Mouse (Mus musculus) megakaryocyte, embryonic 14.5 days (primary cell): ENCODE data around the gene Col25a1. TPM values are rescaled to one million over a fixed set of nuclear protein-coding genes. Genes with fewer than 3 reads are reported as not detected.

Experiments used
- H3K27me3 ChIP-seq: replicated peaks from 2 replicates; pipeline ENCODE3; 2012; ENCODE audit warnings: inconsistent platforms
- H3K36me3 ChIP-seq: replicated peaks from 2 replicates; pipeline ENCODE3; 2012; ENCODE audit warnings: low read length, inconsistent platforms, mixed read lengths
- H3K4me1 ChIP-seq: 2 replicates; pipeline ENCODE4 v1.6.1; 2012; ENCODE audit warnings: inconsistent platforms
- H3K4me3 ChIP-seq: replicated peaks from 2 replicates; pipeline ENCODE3; 2012; ENCODE audit warnings: moderate library complexity, mild to moderate bottlenecking, inconsistent platforms
- H3K9me3 ChIP-seq: 2 replicates; pipeline ENCODE4 v1.6.1; 2012; ENCODE audit warnings: inconsistent platforms
- FLI1 ChIP-seq: IDR thresholded peaks from 2 replicates; pipeline ENCODE4 v1.6.1; 2012; ENCODE audit warnings: low read length, inconsistent platforms, mixed read lengths
- GATA1 ChIP-seq: IDR thresholded peaks from 3 replicates; pipeline ENCODE4 v1.6.1; 2012; ENCODE audit warnings: mixed read lengths, low read length, inconsistent platforms, borderline replicate concordance
- polyA plus RNA-seq: library from polyadenylated mRNA; stranded (reverse); fragments of >175 nt; gene quantifications from 2 replicates; pipeline ENCODE4 v1.2.3, GENCODE M21; 2012; ENCODE audit warnings: low replicate concordance; ENCODE audit not compliant: insufficient read depth

Col25a1 gene
- 0.06 TPM in 1 of 2 replicates, not detected in the other for polyA plus RNA-seq

GRCm38 (mm10) chr3:130131201-130131600 lies at the start of gene Col25a1:
Col25a1 (plus strand) TSS chr3:130131501.
- Histone ChIP-seq H3K9me3 (peaks cover 3% of the 10 kb centered on the region; the same call in 1 of the 2 replicates), H3K4me3 (no peak within 1 kb of the TSS), H3K36me3 (no peaks in the 10 kb centered on the region), H3K4me1 (no peaks in the 10 kb centered on the region), H3K27me3 (no peaks in the 10 kb centered on the region)
- TF ChIP-seq GATA1 (no peak), FLI1 (no peak)

- Histone ChIP-seq H3K36me3 (no peaks in the 10 kb centered on the region), H3K27me3 (peaks cover 9% of the 10 kb centered on the region), H3K4me1 (peaks cover 4% of the 10 kb centered on the region; the same call in 1 of the 2 replicates), H3K4me3 (no peak overlapping the region), H3K9me3 (peaks cover 6% of the 10 kb centered on the region)
- TF ChIP-seq GATA1 = no peak
- TF ChIP-seq FLI1 = no peak
Measured at GRCm38 (mm10) chr3:130083312-130083711, 48.0 kb upstream of the Col25a1 start.

DNA sequence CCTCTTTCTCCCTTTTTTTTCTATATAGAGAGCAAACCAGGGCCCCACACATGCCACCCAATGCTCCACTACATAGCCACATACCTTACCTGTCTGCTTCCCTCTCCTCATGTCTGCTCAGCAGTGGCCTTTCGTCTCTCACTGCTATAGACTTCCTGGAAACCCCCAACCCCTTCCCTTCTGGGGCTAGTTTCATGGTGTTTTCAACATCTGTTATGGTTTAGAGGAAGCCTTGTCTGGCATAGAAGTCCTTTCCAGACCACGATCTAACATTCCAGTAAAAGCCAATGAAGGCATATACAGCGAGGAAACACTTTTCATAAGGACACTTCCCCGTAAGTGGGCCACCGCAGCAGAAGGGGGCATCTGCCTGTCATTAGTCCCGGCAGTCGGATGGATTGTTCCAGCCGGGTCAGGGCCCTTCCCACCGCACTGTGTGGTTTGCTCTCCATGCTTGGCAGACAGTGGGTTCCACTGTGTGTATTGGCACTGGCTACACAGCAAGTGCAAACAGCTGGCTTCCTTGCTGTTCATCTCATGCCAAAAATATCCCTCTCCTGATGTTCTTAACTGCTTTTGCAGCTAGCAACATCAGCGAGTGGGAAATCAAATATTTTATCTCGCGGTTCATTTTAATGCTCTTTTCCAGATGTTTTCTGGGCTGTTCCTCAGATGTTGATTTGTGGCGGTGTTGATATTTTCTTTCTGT lies 44.8 kb upstream of the Col25a1 start:
- H3K4me1 ChIP-seq = peaks cover 2% of the 10 kb centered on the region; the same call in 1 of the 2 replicates
- TF ChIP-seq GATA1 (no peak), FLI1 (no peak)
- H3K4me3 ChIP-seq = no peak overlapping the region
- peaks cover 10% of the 10 kb centered on the region for H3K27me3 ChIP-seq
- no peaks in the 10 kb centered on the region for H3K36me3 ChIP-seq
- peaks cover 6% of the 10 kb centered on the region for H3K9me3 ChIP-seq

- no peaks in the 10 kb centered on the region for H3K4me1 ChIP-seq
- H3K36me3 ChIP-seq = no peaks in the 10 kb centered on the region
- no peak overlapping the region for H3K4me3 ChIP-seq
- H3K27me3 ChIP-seq = peaks cover 8% of the 10 kb centered on the region
- no peak for TF ChIP-seq FLI1
- no peak for TF ChIP-seq GATA1
- H3K9me3 ChIP-seq = peaks cover 6% of the 10 kb centered on the region
Measured at GRCm38 (mm10) chr3:130087466-130087865, 43.8 kb upstream of the Col25a1 start.

DNA sequence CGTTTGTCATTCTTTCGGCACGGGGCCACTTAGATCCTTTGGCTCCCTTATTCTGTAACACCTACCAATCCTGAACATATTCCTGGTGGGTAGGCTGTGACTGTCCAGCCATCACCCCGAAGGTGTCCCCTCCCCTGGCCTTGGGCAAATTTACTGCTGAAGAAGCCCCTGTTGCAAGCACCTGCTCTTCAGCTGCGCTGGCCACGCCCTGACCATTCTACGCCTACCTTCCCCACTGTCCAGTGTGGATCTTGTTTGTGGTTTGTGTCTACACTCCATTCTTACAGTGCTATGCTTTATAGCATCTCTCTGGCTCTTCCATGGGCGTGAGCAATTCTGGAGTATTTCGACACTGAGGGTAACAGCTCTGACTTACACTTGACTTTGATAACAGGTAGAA lies 42.6 kb upstream of the Col25a1 start:
- H3K4me1 ChIP-seq = no peaks in the 10 kb centered on the region
- peaks cover 5% of the 10 kb centered on the region for H3K27me3 ChIP-seq
- H3K4me3 ChIP-seq = no peak overlapping the region
- H3K9me3 ChIP-seq = peaks cover 6% of the 10 kb centered on the region
- H3K36me3 ChIP-seq = no peaks in the 10 kb centered on the region
- no peak for TF ChIP-seq GATA1
- no peak for TF ChIP-seq FLI1

DNA sequence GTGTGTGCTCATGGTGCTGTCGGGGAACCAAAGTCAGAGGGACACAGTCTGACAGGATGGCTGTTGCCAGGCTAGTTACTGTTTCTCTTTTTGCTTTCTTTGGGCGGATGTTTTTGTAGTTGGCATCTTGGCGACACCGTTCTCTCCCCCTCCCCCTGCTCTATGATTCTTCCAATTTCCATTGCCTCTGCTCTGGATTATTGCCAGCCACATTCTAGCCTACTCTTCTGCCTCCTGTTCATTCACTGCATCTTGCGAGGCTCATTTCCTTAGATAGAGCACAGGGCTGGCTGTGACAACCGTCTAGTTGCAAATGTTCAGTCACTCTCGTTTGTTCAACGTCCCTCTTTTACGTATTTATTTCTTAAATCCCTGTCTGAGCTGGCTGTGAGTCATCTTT lies 40.8 kb upstream of the Col25a1 start:
- Histone ChIP-seq H3K36me3 (no peaks in the 10 kb centered on the region), H3K4me1 (no peaks in the 10 kb centered on the region), H3K27me3 (peaks cover 5% of the 10 kb centered on the region), H3K9me3 (no peaks in the 10 kb centered on the region), H3K4me3 (no peak overlapping the region)
- TF ChIP-seq FLI1 (no peak), GATA1 (no peak)

GRCm38 (mm10) chr3:130094125-130094704 lies 37.1 kb upstream of the Col25a1 start:
- no peaks in the 10 kb centered on the region for H3K9me3 ChIP-seq
- TF ChIP-seq GATA1 = no peak
- no peak for TF ChIP-seq FLI1
- no peaks in the 10 kb centered on the region for H3K4me1 ChIP-seq
- H3K27me3 ChIP-seq = peaks cover 2% of the 10 kb centered on the region
- H3K4me3 ChIP-seq = no peak overlapping the region
- H3K36me3 ChIP-seq = no peaks in the 10 kb centered on the region

DNA sequence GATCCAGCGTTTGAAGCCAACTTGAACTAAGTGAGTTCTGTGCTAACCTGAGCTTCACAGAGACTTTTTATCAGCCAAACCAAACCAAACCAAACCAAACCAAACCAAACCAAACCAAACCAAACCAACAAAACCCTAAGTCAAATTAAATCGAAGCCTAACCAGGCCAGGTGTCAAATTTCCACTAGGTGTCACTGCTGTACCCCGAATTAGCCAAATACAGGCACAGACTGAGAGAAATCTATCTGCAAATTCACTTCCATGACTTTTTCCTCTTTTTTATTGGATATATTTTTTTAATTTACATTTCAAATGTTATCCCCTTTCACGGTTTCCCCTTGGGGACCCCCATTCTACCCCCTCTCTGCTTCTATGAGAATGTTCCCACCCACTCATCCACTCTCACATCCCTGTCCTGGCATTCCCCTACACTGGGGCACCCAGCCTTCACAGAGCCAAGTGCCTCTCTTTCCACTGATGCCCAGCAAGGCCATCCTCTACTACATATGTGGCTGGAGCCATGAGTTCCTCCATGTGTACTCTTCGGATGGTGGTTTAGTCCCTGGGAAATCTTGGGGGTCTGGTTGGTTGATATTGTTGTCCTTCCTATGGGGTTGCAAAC lies 36.0 kb upstream of the Col25a1 start:
- TF ChIP-seq GATA1 (no peak), FLI1 (no peak)
- H3K9me3 ChIP-seq = no peaks in the 10 kb centered on the region
- H3K36me3 ChIP-seq = no peaks in the 10 kb centered on the region
- no peaks in the 10 kb centered on the region for H3K4me1 ChIP-seq
- H3K4me3 ChIP-seq = no peak overlapping the region
- H3K27me3 ChIP-seq = no peaks in the 10 kb centered on the region

GRCm38 (mm10) chr3:130103486-130103885 lies 27.8 kb upstream of the Col25a1 start:
- TF ChIP-seq FLI1 = no peak
- TF ChIP-seq GATA1 = no peak
- Histone ChIP-seq H3K4me3 (no peak overlapping the region), H3K36me3 (no peaks in the 10 kb centered on the region), H3K4me1 (no peaks in the 10 kb centered on the region), H3K9me3 (peaks cover 5% of the 10 kb centered on the region; the same call in 1 of the 2 replicates), H3K27me3 (no peaks in the 10 kb centered on the region)

DNA sequence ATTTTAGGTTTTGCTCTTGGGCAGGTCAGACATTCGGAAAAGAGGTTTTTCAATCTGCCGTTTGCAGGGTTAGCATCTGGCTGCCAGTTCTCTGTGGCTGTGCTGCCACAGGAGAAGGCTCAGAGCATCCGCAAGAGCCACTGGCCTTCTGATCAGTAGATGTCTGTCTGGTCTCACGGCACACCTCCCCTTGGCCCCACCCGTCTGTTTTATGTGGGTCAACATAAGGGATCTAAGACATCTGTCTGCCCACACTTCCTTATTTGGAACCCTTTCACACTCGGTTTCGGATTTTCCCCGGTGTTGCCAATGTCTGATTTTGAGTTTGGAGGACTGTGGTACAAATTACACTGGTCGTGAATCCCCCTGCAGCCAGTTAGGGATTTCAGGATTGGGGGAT lies 26.8 kb upstream of the Col25a1 start:
- H3K4me3 ChIP-seq = no peak overlapping the region
- no peaks in the 10 kb centered on the region for H3K36me3 ChIP-seq
- no peak for TF ChIP-seq GATA1
- no peak for TF ChIP-seq FLI1
- no peaks in the 10 kb centered on the region for H3K27me3 ChIP-seq
- no peaks in the 10 kb centered on the region for H3K4me1 ChIP-seq
- peaks cover 5% of the 10 kb centered on the region; the same call in 1 of the 2 replicates for H3K9me3 ChIP-seq
